Mouse (Mus musculus): Measurements from ENCODE around the gene Ankfy1.
A peak's percentile ranks its signal among the peaks of the same experiment; 100 is the strongest.
"Not testable (repeated sequence)": the region's sequence is repeated elsewhere in the genome, so short reads cannot be mapped to it uniquely, and the experiment has no call there.

Gene Ankfy1

DNA sequence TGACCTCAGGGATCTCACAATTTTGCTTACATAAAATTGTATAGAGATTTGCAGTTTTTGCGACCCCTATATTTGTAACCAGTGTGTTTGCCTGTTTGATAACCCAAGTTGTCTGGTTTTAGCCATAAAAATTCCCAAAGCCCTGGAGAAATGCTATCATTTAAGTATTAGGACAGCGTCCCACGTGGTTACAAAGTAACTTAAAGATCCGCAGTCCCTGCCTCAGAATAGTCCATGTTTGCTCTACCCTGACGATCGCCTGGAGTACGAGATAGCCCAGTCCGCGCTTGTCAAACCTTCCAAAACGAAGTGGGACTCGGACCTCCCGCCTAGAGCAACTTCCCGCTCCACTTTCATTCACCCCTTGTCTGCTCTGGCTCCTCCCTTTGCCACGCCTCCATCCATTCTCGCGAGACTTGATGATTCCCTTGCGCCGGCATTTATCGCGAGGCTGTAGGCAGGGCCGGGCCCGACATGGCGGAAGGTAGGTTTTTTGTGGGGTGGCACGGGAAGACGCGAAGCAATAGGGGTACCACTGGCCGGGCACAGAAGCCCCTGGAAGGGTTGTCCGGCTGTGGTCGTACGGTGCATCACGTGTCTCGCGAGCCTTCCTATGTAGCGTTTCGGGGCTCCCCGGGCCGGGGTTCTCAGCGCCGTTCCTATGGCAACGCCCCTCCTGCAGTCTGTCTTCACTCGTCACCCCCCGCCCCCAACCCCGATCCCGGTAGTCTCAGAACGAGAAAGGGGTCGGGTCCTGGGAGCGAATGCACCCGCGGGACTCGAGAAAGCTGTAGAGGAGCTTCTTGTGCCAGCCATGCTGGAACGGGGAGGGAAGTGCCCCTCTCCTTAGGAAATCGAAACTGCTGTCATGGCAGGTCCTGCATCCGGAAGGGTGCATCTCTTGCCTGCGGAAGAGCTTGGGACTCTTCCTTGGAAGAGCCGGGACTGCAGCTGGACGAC lies at the start of gene Ankfy1:
Gene Ankfy1, plus strand, starts transcription at position 456 of the 960 bp plus-strand sequence.
- DNase-seq (ENCODE audit: low spot score), result peak; percentile 98

DNA sequence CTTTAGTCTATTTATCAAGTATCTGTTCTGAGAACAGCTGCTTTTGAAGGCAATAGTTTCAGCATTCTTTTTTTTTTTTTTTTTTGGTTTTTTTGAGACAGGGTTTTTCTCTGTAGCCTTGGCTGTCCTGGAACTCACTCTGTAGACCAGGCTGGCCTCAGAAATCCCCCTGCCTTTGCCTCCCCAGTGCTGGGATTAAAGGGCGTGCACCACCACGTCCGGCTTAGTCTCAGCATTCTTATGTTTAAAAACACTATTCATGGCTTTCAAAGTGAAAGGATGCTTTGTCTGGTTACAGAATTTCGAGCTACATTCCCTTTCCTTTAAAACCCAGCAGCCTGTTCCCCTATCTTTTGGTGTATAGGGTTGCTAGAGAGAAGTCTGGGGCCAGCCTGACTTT lies 47.1 kb upstream of the Ankfy1 start:
- DNase-seq (ENCODE audit: low spot score), result no peak

DNA sequence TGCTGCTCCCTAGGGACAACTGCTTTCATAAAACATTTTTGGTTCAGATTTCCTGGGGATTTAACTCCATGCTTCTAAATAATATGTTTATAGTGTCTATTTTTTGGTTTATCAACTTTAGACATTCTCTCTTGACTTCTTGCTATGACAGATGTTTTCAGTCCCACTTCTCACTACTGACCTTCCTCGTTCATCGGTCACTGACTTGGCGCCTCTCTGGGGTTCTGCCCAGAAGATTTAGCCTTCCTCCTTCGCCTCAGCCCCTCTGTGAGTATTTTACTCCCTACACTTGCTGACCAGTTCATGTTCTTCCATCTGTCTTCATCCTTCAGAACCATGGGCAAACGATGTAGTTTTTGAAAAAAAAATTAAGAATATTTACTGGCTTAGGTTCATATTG lies 44.4 kb upstream of the Ankfy1 start:
- DNase-seq (ENCODE audit: low spot score), result no peak

DNA sequence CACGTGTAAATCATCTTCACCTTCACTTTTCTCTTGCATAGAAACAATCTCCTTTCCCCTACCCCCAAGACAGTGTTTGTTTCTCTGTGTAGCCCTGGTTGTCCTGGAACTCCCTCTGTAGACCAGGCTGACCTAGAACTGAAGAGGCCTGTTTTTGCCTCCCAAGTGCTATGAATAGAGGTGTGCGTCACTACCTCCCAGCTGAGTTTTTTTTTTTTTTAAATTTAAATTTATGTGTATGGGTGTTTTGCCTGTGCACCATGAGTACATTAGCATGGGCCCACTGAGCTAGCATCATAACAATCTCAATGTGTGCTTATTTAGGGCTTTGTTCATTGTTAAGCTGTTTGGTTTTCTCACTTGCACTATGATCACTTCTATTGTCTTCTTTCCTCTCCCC lies 39.5 kb upstream of the Ankfy1 start:
- DNase-seq (ENCODE audit: low spot score), result no peak

DNA sequence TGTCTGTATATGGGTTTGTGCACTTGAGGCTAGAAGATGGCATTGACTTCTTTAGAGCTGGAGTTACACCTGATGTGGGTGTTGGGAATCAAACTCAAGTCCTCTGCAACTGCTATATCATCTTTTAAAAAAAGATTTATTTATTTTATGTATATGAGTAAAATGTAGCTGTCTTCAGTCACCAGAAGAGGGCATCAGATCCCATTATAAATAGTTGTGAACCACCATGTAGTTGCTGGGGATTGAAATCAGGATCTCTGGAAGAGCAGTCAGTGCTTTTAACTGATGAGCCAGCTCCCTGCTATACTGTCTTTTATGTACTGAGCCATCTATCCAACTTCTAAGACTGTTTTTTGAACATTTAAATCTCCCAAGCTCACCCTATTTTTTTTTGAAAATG lies 29.9 kb upstream of the Ankfy1 start:
- DNase-seq (ENCODE audit: low spot score), result no peak

DNA sequence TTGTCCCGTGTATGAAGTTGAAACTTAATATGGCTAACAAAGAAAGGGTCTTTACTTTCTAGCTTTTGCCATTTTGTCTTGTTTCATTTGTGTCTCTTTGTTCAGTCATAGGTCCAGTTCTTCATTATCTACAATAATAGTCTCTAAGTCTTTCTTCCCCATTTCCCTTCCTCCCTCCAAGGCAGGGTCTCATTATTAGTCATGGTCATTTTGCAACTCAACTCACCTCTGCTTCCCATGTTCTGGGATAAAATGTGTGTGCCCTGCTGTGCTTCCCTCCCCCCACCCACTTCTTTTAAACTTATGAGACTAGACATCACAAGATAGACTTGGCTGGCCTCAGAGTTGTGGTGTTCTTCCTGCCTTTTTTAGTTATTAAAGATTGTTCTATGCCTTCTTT lies 29.4 kb upstream of the Ankfy1 start:
- no peak for DNase-seq (ENCODE audit: low spot score)

DNA sequence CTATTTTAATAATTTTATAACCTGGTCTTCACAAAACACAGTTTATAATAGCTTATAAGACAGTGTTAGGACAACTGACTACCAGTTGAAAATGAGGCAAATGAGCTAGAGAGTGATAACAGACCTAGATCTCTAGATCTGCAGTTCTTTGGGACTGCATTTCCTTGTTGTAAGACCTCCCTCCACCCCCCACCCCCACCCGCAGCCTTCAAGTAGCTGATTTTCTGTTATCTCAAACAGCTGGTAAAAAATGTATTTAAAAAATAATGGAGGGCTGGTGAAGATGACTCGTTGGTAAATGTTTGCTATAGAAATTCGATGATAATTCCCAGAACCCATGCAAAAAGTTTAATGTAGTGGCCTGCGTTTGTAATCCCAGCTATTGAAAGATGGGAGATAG lies 25.2 kb upstream of the Ankfy1 start:
- no peak for DNase-seq (ENCODE audit: low spot score)

DNA sequence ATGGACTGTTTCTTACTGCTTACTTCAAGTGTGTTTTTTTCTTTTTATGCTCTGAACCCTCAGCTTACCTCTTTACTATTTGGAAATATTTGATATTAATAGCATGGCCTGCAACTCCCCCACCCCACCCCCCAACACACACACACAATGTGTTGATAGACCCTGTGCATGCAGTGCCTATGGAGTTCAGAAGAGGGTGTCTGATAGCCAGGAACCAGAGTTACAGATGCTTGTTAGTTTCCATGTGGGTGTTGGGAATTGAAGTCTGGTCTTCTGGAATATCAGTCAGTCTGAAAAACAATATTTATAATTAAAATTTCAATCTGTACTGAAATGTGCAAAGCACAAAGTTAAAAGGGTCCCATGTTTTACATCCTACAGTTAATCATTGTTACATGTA lies 19.2 kb upstream of the Ankfy1 start:
- DNase-seq (ENCODE audit: low spot score), result no peak

DNA sequence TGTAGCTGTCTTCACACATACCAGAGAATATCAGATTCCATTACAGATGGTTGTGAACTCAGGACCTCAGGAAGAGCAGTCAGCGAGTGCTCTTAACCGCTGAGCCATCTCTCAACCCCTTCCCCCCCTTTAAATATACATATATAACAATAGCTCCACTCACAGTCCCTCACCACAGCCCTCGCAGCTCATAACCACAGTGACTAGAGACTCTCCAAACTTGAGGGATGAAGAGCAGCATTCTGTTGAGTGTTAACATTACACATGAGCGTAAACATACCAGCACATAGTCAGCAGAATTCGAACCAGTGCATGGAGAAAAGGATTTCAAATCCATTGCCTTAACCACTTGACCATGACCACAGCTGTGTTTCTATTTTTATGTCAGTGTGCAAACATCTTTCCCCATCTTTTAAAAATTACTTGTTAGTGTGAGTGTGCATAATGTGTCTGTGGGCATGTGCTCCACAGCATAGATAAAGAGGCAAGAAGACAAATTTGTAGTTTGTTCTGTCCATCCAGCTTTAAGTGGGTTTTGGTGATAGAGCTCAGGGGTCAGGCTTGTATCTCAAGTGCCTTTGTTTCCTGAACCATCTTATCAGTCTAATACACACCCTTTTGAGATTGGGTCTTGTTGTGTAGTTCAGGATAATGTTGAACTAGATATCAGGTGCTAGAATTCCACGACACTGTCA lies 18.4 kb upstream of the Ankfy1 start:
- no peak for DNase-seq (ENCODE audit: low spot score)

DNA sequence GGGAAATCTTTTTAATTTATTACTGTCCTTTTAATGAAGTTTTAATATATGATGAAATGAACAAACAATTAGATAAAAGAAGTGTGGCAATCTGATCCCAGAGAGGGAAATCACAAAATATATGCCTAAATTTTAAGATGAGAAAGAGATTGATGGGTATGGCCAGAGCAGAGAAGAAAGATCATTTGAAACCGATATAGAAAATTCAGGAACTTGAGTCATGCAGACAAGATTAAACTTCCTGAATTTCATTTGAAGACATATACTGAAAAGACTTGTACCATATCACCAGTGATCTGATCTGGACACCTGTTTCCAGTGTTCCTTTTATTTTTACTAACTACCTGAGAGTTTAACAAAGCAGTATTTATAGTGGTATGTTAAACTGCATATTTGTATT lies 17.4 kb upstream of the Ankfy1 start:
- no peak for DNase-seq (ENCODE audit: low spot score)

DNA sequence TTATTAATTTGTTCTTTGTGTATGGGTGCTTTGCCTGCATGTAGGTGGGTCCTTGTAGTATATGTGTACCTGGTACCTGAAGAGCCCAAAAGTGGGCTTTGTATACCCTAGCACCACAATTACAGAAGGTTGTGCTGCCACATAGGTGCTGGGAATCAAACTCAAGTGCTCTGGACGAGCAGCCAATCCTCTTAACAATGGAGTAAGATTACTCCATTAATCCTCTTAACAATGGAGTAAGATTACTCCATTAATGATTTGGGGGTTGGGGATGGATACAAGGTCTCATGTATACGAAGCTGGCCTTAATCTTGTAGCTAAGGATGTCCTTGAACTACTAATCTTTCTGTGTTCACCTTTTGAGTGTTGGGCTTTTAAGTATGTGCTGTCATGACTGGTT lies 14.5 kb upstream of the Ankfy1 start:
- no peak for DNase-seq (ENCODE audit: low spot score)

DNA sequence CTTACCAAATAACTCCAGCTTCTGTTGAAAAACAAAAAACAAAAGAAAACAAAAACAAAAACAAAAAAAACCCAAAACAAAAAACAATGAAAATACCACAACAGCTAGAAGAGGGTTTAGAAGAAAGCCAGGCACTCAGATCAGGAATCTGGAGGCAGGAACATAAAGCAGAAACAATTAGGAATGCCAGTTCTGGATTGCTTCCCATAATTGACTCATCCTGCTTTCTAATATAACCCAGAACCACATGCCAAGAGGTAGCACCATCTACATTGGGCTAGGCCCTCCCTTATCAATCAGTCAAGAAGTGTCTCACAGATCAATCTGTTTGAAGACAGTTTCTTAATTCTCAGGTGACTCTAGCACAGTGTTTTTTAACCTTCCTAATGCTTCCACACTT lies 9.1 kb upstream of the Ankfy1 start:
- no peak for DNase-seq (ENCODE audit: low spot score)

DNA sequence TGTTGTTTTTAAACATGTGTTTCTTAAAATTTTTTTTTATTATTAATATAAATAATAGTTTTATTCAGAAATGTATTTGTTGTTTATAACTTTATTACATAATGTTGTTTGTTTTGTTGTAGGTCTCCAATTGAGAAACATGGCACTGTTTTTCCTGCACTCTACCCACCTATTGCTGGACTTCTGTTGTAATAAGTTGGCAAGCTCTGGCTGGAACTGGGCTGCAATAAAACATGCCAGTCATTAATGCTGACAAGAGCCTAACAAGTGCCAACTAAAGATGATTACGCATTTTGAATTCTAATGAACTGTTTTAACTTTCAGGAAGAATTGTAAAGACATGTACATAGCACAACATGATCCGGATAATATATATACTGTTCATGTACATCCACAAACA lies 6.4 kb upstream of the Ankfy1 start:
- DNase-seq (ENCODE audit: low spot score), result no peak

DNA sequence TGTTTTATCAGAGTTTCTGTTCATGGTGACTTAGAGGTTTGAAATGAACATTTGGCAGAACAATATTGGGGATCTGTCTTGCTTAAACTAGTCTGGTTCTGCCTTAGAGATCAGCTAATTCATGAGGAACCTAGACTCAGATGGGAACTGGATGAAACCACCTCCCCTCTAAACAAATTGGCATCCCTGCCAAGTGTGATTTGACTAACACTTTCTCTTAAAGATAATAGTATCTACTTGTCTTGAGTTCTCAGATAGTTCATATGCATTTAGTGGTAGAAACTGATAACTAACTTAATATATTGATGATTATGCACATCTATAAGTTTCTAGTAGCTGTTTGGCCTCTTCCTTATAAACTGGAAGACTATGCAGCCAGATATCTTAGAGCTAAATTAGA lies 3.1 kb upstream of the Ankfy1 start:
- DNase-seq (ENCODE audit: low spot score), result no peak

DNA sequence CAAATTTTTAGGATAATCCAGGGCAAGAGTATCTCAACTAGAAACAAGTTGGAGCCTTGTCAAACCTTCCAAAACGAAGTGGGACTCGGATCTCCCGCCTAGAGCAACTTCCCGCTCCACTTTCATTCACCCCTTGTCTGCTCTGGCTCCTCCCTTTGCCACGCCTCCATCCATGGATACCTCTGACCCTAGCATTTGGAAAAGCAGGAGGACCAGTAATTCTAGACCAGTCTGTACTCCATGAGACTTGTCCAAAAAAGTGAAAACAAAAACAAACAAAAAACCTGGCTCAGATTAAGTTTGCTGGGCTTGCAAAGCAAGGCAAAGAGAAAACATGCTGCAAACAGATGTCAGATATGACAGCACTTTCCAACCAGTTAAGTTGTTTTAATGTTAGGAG lies 1.6 kb upstream of the Ankfy1 start:
- DNase-seq (ENCODE audit: low spot score), result peak; percentile 49

DNA sequence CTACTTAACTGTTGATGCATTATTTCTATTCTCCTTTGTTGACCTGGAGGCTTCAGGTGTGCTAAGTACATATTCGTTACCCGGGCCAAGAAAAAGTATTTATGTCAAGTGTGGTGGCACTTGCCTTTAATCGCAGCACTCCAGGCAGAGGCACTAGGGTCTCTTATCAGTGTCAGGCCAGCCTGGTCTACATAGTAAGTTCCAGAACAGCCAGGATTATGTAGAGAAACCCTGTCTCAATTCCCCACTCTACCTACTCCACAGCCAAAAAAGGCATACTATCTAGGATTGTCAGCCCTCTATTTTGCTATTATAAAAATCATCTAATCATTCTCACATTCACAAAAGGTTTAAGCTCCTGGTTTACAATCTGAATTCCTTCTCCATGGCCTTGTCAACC lies 691 bp upstream of the Ankfy1 start:
- DNase-seq (ENCODE audit: low spot score), result no peak

DNA sequence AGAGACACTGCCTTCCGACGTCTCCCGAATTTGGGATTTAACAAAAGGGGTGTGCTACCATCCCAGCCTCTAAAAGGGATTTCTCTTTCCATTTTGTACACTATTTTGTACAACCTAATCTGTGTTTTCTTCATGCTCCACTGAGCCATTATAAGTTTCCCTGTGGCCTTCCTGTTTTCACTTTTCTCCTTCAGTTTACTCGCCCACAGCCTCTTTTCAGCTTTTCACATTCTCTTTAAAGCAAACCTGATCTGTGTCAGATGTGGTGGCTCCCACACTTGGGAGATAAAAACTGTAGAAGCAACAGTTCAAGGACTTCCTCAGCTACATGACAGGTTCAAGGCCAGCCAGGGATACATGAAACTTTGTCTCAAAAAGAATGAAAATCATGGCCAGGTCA lies 2.5 kb downstream of the Ankfy1 start:
- no peak for DNase-seq (ENCODE audit: low spot score)

DNA sequence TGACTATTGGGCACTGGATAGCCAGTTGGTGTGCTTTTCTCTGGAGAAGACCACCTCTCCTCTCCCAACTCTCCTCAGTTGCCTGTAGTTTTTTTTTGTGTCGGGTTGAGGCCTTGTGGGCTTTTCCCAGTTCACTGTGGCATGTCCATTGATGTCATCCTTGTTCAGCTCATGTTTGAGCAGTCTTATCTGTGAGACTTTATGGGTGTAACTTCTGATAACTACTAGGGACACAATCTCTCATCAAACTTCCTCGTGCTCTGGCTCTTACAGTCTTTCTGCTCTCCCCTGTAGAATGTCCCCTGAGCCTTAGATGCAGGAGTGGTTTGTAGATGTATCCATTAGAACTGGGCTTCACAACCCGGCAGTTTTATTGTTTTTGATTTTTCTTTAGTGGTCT lies 5.2 kb downstream of the Ankfy1 start:
- DNase-seq (ENCODE audit: low spot score), result no peak

DNA sequence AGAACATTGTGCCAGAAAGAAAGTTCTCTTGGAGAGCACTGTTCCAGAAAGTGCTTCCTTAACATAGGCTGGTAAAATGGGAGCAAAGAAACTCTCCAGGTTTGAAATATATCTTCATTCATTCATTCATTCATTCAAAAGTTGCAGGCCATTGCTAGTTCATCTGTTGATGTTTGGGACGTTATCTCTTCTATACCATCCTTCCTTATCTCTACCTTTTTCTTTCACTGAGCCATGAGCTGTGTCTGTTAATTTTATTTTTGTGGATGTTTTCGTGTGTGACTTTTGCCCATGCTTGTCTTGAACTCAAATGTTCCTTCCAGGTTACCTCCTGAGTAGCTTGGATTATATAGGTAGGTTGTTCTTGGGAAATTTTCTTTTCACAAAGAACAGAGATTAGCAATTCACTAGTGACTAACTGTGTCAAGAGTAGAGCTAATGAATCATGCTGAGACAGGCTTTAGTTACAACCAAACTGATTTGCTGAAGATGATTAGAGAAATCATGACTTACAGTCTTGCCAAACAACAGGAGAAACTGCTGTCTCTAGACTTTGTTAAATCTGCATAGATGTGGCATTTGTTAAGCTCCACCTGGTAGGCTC lies 6.7 kb downstream of the Ankfy1 start:
- DNase-seq (ENCODE audit: low spot score), result no peak

DNA sequence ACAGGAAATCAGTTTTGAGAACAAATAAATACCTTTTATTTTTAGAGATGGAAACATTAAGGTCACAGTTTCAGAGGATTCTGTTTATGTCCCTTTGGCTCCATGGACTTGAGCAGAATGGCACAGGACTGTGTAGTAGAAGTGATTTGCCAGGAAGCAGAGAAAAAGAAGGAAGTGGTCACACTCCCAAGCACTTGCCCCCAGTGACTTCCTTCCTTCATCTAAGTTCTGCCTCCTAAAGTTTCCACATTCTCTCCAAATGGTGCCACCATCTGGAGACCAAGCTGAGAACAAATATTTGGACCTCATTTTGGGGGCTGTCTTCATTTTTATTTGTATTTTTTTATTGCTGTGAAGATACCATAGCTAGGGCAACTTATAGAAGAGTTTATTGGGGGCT lies 7.5 kb downstream of the Ankfy1 start:
- no peak for DNase-seq (ENCODE audit: low spot score)

DNA sequence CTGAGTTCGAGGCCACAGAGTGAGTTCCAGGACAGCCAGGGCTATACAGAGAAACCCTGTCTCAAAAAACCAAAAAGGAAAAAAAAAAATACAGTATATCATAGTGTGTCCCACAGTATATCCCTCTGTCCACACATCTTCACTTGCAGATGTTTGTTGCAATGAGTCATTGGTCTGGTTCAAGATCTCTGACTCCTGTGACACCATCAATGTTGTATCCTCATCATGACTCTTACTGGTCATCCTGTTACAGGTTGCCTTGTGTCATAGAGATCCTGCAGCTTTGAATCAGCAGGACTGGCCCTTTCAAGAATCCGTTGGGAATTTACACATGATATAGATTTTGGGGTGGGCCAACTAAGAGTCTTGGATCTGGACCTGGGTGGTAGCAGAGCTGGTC lies 15.3 kb downstream of the Ankfy1 start:
- DNase-seq (ENCODE audit: low spot score), result not testable (repeated sequence)

DNA sequence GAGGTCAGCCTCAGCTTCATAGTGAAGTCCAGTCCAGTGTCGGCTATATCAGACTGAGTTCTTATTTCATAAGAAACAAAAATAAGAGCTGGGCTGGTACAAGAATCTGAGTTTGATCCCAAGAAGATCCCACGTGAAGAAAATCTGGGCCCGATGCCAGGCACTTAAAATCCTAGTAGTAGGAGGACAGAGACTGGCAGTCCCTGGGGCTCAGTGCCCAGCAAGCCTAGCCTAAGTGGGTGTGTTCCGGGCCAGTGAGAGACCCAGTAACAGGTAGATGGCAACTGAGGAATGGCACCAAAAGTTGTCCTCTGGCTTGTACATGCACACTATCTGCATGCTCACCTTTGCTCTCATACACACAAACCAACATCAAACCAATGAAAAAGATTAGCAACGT lies 22.9 kb downstream of the Ankfy1 start:
- peak; percentile 52 for DNase-seq (ENCODE audit: low spot score)

DNA sequence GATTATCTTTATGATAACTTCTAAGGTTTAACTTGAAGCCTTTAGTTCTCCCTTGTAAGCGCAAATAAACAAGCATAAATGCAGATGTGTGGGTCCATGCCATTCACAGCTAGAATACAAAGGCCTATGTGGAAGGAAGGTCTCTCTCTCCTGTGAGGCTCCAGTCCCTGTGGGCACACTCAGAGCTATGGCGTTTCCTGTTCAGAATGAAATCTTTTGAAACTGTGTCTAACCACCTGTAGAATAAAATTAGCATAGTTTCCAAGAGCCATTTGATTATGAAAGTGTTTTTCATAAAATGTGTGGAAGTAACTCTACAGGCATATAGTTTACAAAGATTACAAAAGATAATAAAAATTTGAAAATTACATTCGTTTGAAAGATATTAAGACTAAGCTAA lies 28.4 kb downstream of the Ankfy1 start:
- DNase-seq (ENCODE audit: low spot score), result no peak

Measured in testis, postnatal 10 days (tissue).